Mouse (Mus musculus): ENCODE measurements around the gene Tmem101. TPM values are rescaled to one million over a fixed set of nuclear protein-coding genes. Genes with fewer than 3 reads are reported as not detected.
A peak's percentile ranks its signal among the peaks of the same experiment; 100 is the strongest.
"Not testable (repeated sequence)": the region's sequence is repeated elsewhere in the genome, so short reads cannot be mapped to it uniquely, and the experiment has no call there.

Gene Tmem101
- total RNA-seq, 2 experiments from 2014 or later = 24.8 to 28.0 TPM

GRCm38 (mm10) chr11:102159781-102160180 is 3.6 kb upstream of the Tmem101 start:
- intact Hi-C loops (cut with DNase I) = loop anchor here (1.0 kb wide), 1 partner anchor 9 kb away; no protein-coding TSS in a partner anchor
- no peak for DNase-seq (ENCODE audit: low spot score in 2 of 2)

GRCm38 (mm10) chr11:102158024-102158423 is 1.8 kb upstream of the Tmem101 start:
- intact Hi-C loops (cut with DNase I) = not testable (repeated sequence)

GRCm38 (mm10) chr11:102156786-102157089 is 534 bp upstream of the Tmem101 start:
- intact Hi-C loops (cut with DNase I) = no loop called here
- no peak for DNase-seq (ENCODE audit: low spot score in 2 of 2)

More at GRCm38 (mm10) chr11:102158024-102158423, 1.8 kb upstream of the Tmem101 start:
- not testable (repeated sequence) for DNase-seq (ENCODE audit: low spot score in 2 of 2)

GRCm38 (mm10) chr11:102147213-102147989 is 8.8 kb downstream of the Tmem101 start:
- no peak for DNase-seq (ENCODE audit: low spot score in 2 of 2)
- intact Hi-C loops (cut with DNase I) = no loop called here

GRCm38 (mm10) chr11:102146531-102146930 is 9.7 kb downstream of the Tmem101 start:
- intact Hi-C loops (cut with DNase I) = no loop called here
- no peak for DNase-seq (ENCODE audit: low spot score in 2 of 2)

GRCm38 (mm10) chr11:102146005-102146404 is 10.2 kb downstream of the Tmem101 start:
- intact Hi-C loops (cut with DNase I) = no loop called here
- DNase-seq (ENCODE audit: low spot score in 2 of 2) = no peak

- no peak for DNase-seq (ENCODE audit: low spot score in 2 of 2)
- intact Hi-C loops (cut with DNase I) = no loop called here
Measured at GRCm38 (mm10) chr11:102145471-102146001, 10.7 kb downstream of the Tmem101 start, which contains the start of gene Nags. Gene Nags (plus strand): TSS chr11:102145513.

GRCm38 (mm10) chr11:102144957-102145470 is 11.2 kb downstream of the Tmem101 start:
- DNase-seq (ENCODE audit: low spot score in 2 of 2) = no peak
- intact Hi-C loops (cut with DNase I) = no loop called here

GRCm38 (mm10) chr11:102142355-102142754 is 13.8 kb downstream of the Tmem101 start:
- intact Hi-C loops (cut with DNase I) = no loop called here
- DNase-seq (ENCODE audit: low spot score in 2 of 2) = no peak

GRCm38 (mm10) chr11:102140508-102140907 is 15.7 kb downstream of the Tmem101 start:
- intact Hi-C loops (cut with DNase I) = no loop called here
- peak; percentile 62 to 70 for DNase-seq (ENCODE audit: low spot score in 2 of 2)

GRCm38 (mm10) chr11:102138447-102138740 is 17.8 kb downstream of the Tmem101 start:
- peak; percentile 66 to 71 for DNase-seq (ENCODE audit: low spot score in 2 of 2)
- intact Hi-C loops (cut with DNase I) = loop anchor here (1.0 to 5.0 kb wide), 3 partner anchors 36 to 151 kb away; partner anchors contain the start of gene Dusp3

- intact Hi-C loops (cut with DNase I) = loop anchor here (1.0 to 5.0 kb wide), 3 partner anchors 36 to 151 kb away; partner anchors contain the start of gene Dusp3
Measured at GRCm38 (mm10) chr11:102137625-102138446, 18.4 kb downstream of the Tmem101 start.

GRCm38 (mm10) chr11:102134516-102134915 is 21.7 kb downstream of the Tmem101 start:
- no peak for DNase-seq (ENCODE audit: low spot score in 2 of 2)
- intact Hi-C loops (cut with DNase I) = loop anchor here (5.0 kb wide), 1 partner anchor 217 kb away; no protein-coding TSS in a partner anchor

More at GRCm38 (mm10) chr11:102137625-102138446, 18.4 kb downstream of the Tmem101 start:
- no peak for DNase-seq (ENCODE audit: low spot score in 2 of 2)

GRCm38 (mm10) chr11:102117386-102117785 is 38.8 kb downstream of the Tmem101 start:
- no peak for DNase-seq (ENCODE audit: low spot score in 2 of 2)
- intact Hi-C loops (cut with DNase I) = no loop called here

- no peak for DNase-seq (ENCODE audit: low spot score in 2 of 2)
- intact Hi-C loops (cut with DNase I) = no loop called here
Measured at GRCm38 (mm10) chr11:102116241-102116640, 40.0 kb downstream of the Tmem101 start.

- intact Hi-C loops (cut with DNase I) = no loop called here
- no peak for DNase-seq (ENCODE audit: low spot score in 2 of 2)
Measured at GRCm38 (mm10) chr11:102111576-102111975, 44.6 kb downstream of the Tmem101 start.

GRCm38 (mm10) chr11:102107732-102108131 is 48.5 kb downstream of the Tmem101 start, which contains the start of gene Pyy:
Gene Pyy (minus strand): TSS chr11:102107832.
- intact Hi-C loops (cut with DNase I) = no loop called here
- DNase-seq (ENCODE audit: low spot score in 2 of 2) = no peak

GRCm38 (mm10) chr11:102106911-102107310 is 49.3 kb downstream of the Tmem101 start:
- intact Hi-C loops (cut with DNase I) = no loop called here
- no peak for DNase-seq (ENCODE audit: low spot score in 2 of 2)
